Mouse (Mus musculus) gastrocnemius, adult 8-10 months (tissue): Measurements from ENCODE around the gene Ciapin1. TPM values are rescaled to one million over a fixed set of nuclear protein-coding genes. Genes with fewer than 3 reads are reported as not detected.

Source experiments
- DNase-seq, 2 experiments: peaks; one replicate each; pipeline ENCODE4 v3.0.0; 2022; ENCODE audit warnings: low spot score in 2 of 2
- total RNA-seq, 4 experiments: library from RNA; stranded (reverse); gene quantifications; 2 replicates each; pipeline ENCODE4 v1.2.4; 2022

The Ciapin1 gene
- total RNA-seq, 4 experiments from 2014 or later, result 25.4 to 55.4 (median 29.0) TPM

DNA sequence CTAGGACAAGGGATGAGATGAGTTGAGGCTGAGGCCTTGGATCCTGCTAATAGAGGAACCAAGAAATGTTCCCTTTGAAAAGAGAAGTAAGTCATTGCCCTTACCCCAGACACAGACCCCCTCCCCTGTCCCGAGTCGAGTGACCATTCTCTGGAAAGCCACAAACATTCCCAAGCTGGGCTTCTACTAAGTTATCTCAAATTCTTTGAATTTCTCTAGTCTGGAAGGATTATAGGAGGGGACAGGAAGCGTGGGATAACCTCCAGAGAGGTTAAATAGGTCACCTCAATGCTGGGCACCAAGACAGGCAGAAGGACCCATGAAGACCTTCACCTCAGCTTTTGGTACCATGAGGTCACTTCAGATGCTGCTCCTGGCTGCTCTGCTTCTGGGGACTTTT is 28.0 kb downstream of the Ciapin1 start, which contains the start of gene Ccl17:
Gene Ccl17 (plus strand): TSS at position 301 of the 400 bp plus-strand sequence.
- no peak for DNase-seq

DNA sequence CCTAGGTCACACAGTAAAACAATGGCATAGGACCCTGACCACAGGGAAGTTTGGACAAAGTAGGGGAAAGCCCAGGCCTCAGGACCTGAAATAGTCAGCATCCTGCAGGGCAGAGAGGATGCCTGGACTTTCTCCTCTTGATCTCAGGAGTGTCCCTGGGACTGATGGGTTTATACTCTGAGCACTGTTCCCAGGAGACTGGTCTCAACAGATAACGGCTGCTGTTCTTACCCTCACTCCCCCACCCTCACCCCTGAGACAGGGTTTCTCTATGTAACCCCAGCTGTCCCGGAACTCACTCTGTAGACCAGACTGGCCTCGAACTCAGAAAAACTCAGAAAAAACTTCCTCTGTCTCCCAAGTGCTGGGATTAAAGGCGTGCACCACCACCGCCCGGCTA is 29.8 kb downstream of the Ciapin1 start:
- no peak for DNase-seq

DNA sequence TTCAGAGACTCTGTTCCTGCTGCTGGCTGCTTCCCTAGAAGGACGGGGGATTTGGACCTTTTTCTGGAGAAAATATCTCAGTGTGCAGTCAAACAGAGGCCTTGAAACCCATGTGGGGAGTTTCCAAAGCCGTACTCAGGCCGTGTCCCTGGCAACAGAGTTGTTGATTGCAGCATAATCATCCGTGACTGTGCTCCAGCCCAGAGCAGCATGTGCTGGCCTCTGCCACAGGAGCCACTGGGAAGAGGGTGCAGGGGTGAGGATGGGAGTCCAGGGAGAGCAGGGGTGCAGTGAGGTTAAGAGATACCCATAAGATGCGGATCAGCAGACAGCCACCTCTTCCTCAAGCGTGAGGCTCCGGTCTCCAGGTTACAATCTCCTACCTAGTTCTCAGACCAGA is 30.7 kb downstream of the Ciapin1 start:
- no peak for DNase-seq

DNA sequence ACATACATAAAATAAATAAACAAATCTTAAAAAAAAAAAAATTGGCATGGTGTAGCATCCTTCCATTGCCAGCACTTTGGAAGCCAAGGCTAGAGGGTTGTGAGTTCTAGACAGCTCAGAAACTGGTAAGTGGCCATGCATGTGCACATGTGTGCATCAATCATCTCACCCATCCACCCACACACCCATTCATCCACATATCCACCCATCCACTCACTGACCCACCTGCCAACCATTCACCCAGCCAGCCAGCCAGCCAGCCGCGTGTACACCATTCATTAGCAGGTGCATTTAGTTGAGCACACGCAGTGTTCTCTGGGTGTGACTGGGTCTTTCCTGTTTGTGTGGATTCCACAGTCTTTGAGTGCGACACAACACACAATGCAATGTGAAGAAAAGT is 32.3 kb downstream of the Ciapin1 start:
- no peak for DNase-seq

DNA sequence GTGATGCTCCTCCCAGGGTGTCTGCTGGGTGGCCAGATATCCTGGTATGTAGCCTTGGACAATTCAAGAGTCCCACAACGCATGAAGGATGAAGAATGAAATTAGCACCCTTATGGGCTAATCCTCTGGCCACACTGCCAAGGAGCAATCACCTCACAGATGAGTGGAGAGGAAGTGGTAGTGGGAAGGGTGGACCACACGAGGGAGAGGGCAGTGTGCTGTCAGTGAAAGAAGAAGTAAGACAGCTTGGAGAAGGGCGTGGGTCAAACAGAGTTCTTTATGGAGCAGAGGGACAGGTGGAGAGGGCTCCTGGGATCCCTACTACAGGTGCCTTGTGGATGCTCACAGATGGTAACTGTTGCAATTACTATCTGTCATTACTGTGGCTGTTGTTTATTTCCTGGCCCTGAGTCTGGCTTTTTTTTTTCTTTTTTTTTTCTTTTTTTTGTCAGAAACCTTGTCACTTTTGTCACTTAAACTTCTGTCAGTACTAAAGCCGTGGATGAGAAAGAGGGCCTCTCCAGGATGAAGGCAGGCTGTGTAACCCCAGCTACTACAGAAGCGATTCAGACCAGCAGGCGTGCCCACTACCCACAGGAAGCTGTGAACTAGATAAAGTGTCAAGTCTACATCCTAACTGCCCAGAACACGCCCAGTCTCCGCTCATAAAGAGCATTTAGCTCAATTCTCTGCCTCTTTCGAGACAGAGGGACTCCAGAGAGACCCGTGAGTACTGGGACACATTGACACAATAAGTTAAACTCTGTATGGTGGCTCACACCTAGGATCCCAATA is 33.4 kb downstream of the Ciapin1 start:
- no peak for DNase-seq

DNA sequence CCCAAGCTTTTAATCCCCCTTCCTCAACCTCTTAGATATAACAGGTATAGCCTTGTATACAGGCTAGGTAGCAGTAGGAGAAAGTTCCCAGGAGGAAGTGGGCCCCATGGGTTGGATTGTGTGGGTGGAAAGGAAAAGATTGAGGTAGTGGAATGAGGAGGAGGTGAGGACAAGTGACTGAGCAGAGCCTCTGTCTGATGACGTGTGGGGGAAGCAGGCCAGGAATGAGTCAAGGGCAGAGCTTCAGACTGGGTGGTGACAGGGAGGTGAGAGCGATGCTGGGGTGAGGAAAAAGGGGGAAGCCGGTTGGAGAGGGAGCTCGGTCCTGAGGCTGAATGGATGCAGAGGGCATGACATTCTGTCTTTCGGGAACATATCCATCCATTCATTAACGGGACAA is 34.6 kb downstream of the Ciapin1 start:
- DNase-seq, result no peak

DNA sequence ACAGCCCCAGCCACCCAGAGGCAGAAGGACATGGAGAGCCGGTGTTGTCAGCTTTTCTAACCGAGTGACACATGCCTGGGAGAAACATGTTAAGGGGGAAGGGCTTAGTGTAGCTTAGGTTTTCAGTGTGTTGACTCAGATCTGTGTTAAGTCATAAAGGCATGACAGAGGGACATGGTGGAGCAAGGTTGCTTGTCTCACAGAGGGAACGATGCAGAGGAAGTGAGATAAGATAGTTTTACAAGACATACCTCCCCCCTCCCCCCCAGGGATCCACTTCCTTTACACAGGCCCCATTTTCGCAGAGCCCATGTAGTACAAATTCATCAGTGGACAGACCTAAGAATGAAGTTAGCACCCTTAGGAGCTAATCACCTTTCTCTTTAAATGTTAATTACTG is 35.8 kb downstream of the Ciapin1 start:
- DNase-seq, result no peak

DNA sequence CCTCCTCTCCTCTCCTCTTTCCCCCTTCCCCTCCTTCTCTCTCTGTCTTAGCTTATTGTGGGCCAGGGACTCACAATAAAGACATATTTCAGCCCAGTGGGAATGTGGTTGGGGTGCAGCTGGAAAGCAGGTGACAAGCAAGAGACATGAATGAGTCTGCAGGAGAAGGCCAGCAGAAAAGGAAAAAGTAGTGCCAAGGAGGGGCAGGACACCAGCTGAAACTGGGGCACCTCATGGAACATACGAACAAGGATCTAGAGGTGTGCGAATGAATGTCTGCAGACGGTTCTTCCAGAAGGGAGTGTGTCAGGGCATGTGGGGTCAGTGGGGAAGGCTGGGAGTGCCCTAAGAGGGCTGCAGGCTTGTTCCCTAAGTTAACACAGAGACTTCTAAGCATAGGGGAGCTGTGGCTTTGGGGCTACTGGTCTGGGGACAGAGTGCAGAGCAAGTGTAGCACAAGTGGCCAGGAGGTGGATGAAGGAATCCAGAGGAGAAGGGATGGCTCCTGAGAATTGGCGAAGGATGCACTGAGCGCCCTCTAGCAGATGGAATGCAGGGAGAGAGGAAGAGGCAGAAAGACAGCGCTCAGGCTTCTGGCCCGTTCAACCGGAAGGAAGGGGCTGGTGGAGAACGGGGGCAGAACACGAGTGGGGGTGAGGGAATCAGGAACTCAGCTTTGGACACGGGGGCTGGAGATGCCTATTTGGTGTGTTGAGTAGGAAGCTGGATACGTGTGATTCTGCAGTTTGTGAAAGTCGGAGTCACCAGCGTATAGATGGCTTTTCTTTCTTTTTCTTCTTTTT is 36.7 kb downstream of the Ciapin1 start:
- no peak for DNase-seq

DNA sequence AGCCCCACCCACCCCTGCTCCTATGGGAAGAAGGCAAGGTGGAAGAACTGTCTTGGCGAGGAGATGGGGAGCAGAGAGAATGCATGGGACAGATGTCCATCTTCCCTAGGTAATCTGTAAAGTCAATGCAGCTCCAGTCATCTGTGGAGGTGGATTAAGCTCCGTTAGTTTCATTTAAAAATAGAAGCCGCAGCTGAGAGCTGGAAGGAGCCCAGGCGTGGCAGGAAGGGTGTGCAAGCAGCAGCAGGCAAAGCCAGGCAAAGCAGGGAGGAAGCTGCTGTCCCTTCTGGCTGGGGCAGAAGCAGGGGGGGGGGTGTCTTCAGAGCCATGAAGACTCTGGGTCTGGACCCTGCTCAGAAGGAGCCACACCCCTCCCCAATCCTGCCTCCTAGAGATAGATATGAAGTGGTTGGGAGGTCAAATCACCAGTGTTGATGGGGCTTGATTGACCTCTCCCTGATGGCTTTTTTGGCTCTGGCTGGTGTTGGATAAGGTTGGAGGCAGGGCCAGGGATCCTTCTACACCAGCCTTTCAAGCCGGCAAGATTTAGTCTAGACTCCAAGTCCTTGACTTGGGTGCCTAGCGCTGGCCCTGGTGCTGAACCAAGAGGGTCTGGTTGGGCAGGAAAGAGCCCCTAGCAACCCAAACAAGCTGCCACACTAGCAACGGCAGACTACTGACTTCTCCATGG is 37.7 kb downstream of the Ciapin1 start:
- DNase-seq, result no peak

DNA sequence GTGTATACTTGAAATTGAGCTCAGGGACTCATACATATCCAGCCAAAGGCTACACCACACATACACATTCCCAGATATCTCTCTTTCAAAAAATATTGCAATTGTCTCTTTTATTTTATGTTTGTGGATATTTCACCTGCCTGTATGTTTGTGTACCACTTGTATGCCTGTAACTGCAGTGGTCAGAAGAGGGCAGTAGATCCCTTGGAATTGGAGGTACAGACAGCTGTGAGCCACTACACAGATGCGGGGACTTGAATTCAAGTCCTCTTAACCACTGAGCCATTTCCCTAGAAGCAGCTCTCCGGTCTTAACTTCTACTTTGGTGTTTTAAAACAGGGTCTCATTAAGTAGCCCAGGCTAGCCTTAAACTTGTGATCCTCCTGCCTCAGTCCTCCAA is 43.4 kb downstream of the Ciapin1 start:
- no peak for DNase-seq

DNA sequence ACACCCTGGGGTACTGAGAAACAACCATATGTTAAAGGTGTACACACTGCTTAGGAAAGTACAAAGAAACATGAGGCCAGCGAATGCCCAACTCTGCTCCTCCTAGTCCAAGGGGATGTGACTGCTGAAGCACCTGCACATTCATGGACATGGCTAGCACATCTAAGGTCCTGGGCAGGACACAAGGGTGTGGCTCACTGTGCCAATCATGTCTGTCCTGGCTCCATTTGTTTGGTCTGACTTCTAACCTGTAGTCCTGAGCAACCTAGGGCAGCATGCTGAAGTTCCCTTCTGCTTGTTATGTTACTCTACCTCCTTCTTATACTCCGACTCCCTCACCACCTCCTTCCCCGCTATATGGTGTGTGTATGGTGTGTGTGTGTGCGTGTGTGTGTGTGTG is 43.8 kb downstream of the Ciapin1 start:
- DNase-seq, result no peak

DNA sequence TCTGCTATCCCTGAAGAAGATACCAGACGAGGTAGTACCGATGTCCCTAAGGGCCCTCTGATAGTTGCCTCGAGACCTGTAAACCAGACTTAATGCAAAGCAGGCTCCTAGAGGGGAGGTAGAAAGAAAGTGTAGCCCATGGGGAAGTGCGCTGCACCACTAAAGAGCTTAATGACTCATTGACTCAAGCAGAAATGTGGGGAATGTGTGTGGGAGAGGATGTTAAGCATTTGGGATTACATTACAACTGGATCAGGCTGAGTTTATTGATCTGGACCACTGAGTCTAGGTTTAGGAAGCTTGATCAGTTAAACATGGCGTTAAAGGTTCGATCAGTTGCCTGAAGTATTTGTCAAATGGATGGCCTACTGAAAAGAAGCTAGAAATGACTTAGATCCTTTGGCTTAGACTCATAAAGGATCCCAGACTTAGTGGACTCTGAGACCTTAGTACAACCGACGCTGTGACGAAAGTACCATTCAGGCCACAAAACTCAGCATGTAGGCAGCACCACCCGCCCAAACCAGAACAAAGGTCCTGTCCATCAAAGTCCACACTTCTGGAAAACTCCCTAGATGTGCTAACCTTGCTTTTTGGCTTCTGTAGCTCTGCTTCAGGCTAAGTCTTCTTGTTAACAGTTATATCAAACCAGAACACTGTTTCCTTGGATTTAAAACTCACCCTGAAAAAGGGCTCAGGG is 48.8 kb downstream of the Ciapin1 start:
- no peak for DNase-seq

DNA sequence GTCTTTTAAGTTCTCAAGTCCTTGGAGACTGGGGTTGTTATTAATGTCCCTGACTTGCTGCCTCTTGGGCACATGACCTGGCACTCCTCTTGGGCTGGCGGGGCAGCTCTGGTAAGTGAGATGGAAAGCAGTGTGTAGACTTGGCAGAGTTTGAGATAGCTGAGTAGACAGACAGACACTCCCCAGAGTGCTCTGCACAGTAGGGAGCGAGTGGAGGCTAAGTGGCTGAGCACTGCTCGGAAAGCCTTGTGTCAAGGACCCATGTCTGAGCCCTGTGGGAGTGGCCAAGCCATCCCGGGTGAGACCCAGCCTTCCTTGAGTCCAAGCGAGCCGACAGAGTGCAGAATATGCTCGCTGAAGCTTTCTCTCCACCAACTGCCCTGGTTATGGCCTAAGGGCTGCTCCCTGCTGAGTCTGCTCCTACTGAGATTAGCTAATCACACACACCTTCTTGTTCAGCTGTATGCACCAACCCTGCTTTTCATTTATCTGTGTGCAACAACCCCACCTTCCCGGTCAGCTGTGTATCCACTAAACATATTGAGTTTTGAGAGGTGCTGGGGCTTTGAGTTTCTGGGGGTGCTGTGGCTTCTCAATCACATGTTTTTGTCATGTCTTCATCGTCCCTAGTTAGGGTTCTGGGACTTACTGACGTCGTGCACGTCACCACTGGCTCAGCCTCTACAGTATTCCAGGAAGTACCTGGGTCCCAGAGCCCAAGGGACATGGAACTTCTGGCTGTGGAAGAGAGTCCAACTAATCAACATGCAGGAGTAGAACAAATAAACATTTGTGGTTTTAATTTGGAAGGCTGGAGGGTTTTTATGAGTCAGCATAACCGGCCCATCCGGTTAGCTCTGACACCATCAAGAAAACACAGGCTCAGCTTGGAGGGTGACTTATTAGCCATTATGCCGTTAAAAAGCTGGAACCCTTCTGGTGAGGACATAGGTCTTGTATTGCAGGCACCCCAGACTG is 50.3 kb downstream of the Ciapin1 start:
- DNase-seq, result peak in 1 of 2 experiments; percentile 42

DNA sequence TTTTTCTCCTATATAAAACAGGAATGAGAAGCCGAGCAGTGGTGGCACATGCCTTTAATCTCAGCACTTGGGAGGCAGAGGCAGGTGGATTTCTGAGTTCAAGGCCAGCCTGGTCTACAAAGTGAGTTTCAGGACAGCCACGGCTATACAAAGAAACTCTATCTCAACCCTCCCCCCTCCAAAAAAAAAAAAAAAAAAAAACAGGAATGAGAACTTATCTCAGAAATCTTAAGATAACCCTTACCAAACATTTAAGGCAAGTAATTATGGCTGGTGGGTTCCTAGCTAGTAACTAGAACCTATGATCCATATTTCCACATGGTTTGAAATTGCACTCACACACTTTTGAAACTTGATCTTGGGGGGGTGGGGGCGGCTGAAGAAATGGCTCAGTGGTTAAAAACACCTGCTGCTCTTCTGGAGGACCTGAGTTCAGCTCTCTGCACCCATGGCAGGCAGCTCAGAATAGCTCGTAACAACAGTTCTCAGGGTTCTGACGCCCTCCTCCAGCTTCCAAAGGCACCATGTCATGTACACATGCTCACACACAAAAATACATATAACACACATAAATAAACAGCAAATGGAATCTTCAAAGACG is 52.1 kb downstream of the Ciapin1 start:
- no peak for DNase-seq

DNA sequence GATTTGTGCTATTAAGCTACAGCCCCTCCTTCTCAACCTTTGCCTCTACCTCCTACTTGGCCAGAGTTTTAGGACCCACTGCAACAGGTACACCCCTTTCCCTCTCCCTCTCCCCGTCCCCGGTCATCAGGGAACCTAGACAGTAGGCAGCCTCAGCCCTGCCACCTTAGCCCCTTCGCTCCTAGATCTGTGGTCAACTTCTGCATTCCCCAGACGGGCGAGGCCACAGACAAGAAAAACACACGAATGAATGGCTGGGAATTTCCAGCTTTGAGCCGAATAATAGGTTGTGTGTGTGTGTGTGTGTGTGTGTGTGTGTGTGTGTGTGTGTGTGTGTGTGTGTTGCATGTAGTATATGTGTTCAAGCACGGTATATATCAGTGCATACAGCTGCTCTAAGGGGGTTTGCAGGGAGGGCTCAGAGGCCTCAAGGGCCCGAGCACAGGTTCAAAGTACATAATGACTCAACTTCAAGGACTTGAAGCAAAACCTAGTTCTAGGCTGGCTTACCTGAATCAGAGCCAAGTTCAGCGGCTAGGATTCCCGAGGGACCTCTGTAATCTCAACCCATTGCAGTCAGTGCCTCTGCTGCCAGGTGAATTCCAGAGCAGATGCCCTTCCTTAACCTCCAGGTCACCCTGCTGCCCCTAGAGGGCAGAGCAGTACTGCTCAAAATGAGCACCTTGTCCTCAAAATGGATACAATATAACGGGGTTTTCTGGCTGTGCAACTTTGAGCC is 52.7 kb downstream of the Ciapin1 start:
- DNase-seq, result peak in 1 of 2 experiments; percentile 30

DNA sequence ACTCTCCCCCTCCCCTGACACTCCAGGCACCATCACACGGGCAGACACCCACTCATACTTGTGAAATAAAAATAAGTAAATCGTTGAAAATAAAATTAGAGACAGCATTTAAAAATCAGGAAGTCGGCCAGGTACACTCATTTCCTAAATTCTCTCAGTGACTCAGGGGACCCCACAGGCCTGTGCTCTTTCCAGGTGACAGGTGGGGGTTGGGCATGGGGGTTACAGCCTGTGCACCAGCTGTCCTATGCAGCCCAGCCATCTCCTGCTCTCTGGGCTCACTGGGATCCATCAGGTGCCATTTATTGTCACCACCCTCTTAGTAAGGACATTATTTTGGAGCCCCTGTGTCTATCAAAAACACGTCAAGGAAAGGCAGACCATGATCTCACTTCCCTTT is 54.3 kb downstream of the Ciapin1 start:
- no peak for DNase-seq

DNA sequence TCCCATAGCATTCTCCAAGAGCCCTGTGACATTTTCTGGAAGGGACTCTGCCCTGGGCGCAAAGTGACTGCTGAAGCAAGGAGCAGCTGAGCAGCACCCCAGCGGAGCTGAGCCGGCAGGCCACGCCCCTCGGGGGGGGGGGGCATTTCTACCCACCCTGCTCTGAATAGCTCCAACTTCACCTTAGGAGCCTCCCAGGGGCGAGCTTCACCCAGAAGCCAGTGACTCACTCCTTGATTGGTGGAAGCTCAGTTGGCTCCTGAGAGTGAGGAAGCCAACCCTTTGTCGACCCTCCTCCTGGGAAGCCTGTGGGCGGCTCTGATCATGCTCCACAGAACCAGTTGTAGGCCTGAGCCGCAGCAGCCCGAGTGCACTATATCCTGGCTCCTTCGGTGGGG is 56.3 kb downstream of the Ciapin1 start:
- no peak for DNase-seq

DNA sequence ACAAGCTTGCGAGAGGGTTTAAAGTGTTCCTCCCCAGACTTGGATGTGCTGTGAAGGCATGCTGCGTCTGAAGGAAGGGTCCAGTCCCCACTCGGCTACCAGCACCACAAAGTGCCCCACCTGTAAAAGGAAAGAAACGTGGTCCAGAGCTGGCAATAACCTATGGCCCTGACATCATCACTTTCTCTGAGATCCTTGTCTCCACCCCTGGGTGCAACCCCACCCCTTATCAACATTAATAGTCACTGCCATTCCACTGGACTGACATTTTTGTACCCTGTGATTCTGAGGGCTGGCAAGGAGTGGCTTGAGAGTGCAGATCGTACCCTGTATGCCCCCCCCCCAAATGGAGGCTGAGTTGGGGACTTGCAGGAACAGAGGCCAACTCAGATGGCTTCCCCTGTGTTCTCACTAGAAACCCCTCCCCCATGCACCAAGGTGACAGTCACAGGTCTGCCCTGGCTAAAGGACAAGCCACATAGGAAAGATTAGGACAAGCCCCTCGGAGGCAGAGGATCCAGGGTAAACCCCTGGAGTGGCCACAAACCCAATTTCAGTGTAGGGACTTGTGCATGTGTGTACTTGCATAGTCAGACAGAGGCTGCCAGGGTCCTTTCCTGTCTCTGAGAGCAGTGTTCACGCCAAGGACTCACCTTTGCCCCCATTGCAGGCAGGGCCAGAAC is 56.9 kb downstream of the Ciapin1 start:
- DNase-seq, result no peak
